Mouse (Mus musculus) right cerebral cortex, postnatal 36 days (tissue): ENCODE results near the gene Brpf3.
"Not testable (repeated sequence)": the region's sequence is repeated elsewhere in the genome, so short reads cannot be mapped to it uniquely, and the experiment has no call there.

Experiments
- DNase-seq, 2 experiments: peaks; one replicate each; pipeline ENCODE4 v3.0.0; 2022; ENCODE audit warnings: low spot score in 2 of 2, mixed read lengths in 1 of 2

The Brpf3 gene

GRCm38 (mm10) chr17:28827665-28828231, 26.9 kb downstream of the Brpf3 start:
- DNase-seq: no peak

- no peak for DNase-seq
These were observed 28.2 kb downstream of the Brpf3 start for GRCm38 (mm10) chr17:28829120-28829519.

GRCm38 (mm10) chr17:28831065-28831464, 30.2 kb downstream of the Brpf3 start:
- DNase-seq: no peak

GRCm38 (mm10) chr17:28832040-28832439, 31.1 kb downstream of the Brpf3 start:
- no peak for DNase-seq

GRCm38 (mm10) chr17:28832875-28833274, 32.0 kb downstream of the Brpf3 start:
- no peak for DNase-seq

- DNase-seq: no peak
These were observed 33.8 kb downstream of the Brpf3 start for GRCm38 (mm10) chr17:28834676-28835075.

- DNase-seq: no peak
These were observed 37.0 kb downstream of the Brpf3 start for GRCm38 (mm10) chr17:28837840-28838239.

GRCm38 (mm10) chr17:28841947-28842346, 41.1 kb downstream of the Brpf3 start:
- not testable (repeated sequence) for DNase-seq

GRCm38 (mm10) chr17:28843665-28844064, 42.8 kb downstream of the Brpf3 start:
- DNase-seq: no peak

- no peak for DNase-seq
These were observed 46.2 kb downstream of the Brpf3 start for GRCm38 (mm10) chr17:28846974-28847617.

GRCm38 (mm10) chr17:28850511-28850910, 49.6 kb downstream of the Brpf3 start:
- no peak for DNase-seq

- no peak for DNase-seq
These were observed 53.5 kb downstream of the Brpf3 start for GRCm38 (mm10) chr17:28854377-28854776.

GRCm38 (mm10) chr17:28855166-28855885, 54.4 kb downstream of the Brpf3 start:
- no peak for DNase-seq

GRCm38 (mm10) chr17:28856030-28856429, 55.1 kb downstream of the Brpf3 start:
- no peak for DNase-seq

- no peak for DNase-seq
These were observed 57.3 kb downstream of the Brpf3 start, which contains the start of gene Pnpla1 for GRCm38 (mm10) chr17:28858205-28858604. Gene Pnpla1, plus strand, starts transcription at chr17:28858411.

GRCm38 (mm10) chr17:28863926-28864325, 63.0 kb downstream of the Brpf3 start:
- no peak for DNase-seq

GRCm38 (mm10) chr17:28864464-28864863, 63.6 kb downstream of the Brpf3 start:
- no peak for DNase-seq

- DNase-seq: no peak
These were observed 66.0 kb downstream of the Brpf3 start for GRCm38 (mm10) chr17:28866921-28867320.

- no peak for DNase-seq
These were observed 66.5 kb downstream of the Brpf3 start for GRCm38 (mm10) chr17:28867381-28867780.

GRCm38 (mm10) chr17:28869412-28870110, 68.7 kb downstream of the Brpf3 start:
- peak; percentile 79 to 82 for DNase-seq

- DNase-seq: no peak
These were observed 69.5 kb downstream of the Brpf3 start for GRCm38 (mm10) chr17:28870435-28870834.

GRCm38 (mm10) chr17:28871831-28872230, 70.9 kb downstream of the Brpf3 start:
- no peak for DNase-seq
